Mouse (Mus musculus) fibroblast of lung, adult 2 months (primary cell): ENCODE data around the gene Oit1.

Experiments
- DNase-seq: peaks from one replicate; pipeline ENCODE4 v3.0.0-alpha.2; 2011; ENCODE audit warnings: low read depth

Oit1 gene

GRCm38 (mm10) chr14:8300281-8300680, 78.3 kb downstream of the Oit1 start:
- DNase-seq, result no peak
